Mouse (Mus musculus) liver, embryonic 11.5 days (tissue): Measurements from ENCODE around the gene Agtr1a. TPM values are rescaled to one million over a fixed set of nuclear protein-coding genes. Genes with fewer than 3 reads are reported as not detected.

Experiments used
- ATAC-seq: fragments of 200-750 bp; cut with Nextera tagmentation; replicated peaks from 2 replicates; pipeline ENCODE4 v1.8.0; 2017; ENCODE audit warnings: moderate number of reproducible peaks, mild to moderate bottlenecking, moderate TSS enrichment, moderate library complexity; ENCODE audit not compliant: low FRiP score
- DNase-seq: peaks from one replicate; pipeline ENCODE4 v3.0.0-alpha.2; 2017; ENCODE audit warnings: low spot score
- H3K27ac ChIP-seq: fragments of 300-500 bp; sonication (generic); 2 replicates; pipeline ENCODE4 v1.5.1; 2014; ENCODE audit warnings: mild to moderate bottlenecking, low read depth, low read length, control low read depth
- H3K27me3 ChIP-seq: fragments of 300-500 bp; sonication (generic); replicated peaks from 2 replicates; pipeline ENCODE4 v1.6.1; 2014; ENCODE audit warnings: low read length, mixed read lengths; ENCODE audit not compliant: control insufficient read depth, insufficient read depth
- H3K36me3 ChIP-seq: fragments of 300-500 bp; sonication (generic); 2 replicates; pipeline ENCODE4 v1.6.1; 2014; ENCODE audit warnings: mild to moderate bottlenecking, low read length, moderate library complexity, mixed read lengths; ENCODE audit not compliant: control insufficient read depth, insufficient read depth
- H3K4me1 ChIP-seq: fragments of 300-500 bp; sonication (generic); replicated peaks from 2 replicates; pipeline ENCODE4 v1.6.1; 2014; ENCODE audit warnings: low read length, mixed read lengths; ENCODE audit not compliant: control insufficient read depth, insufficient read depth
- H3K4me2 ChIP-seq: fragments of 300-500 bp; sonication (generic); 2 replicates; pipeline ENCODE4 v1.6.1; 2014; ENCODE audit warnings: mild to moderate bottlenecking, control low read depth, moderate library complexity
- H3K4me3 ChIP-seq: fragments of 300-500 bp; sonication (generic); 2 replicates; pipeline ENCODE4 v1.5.1; 2014; ENCODE audit warnings: low read depth, low read length, control low read depth
- H3K9ac ChIP-seq: fragments of 300-500 bp; sonication (generic); 2 replicates; pipeline ENCODE4 v1.6.1; 2014; ENCODE audit warnings: low read depth, low read length, control low read depth
- H3K9me3 ChIP-seq: fragments of 300-500 bp; sonication (generic); 2 replicates; pipeline ENCODE4 v1.6.1; 2016; ENCODE audit warnings: low read length, inconsistent platforms, mixed read lengths; ENCODE audit not compliant: control insufficient read depth
- WGBS: fragments of 180-500 bp; shearing (Covaris S2); extraction: QIAGEN DNeasy Blood & Tissue Kit; methylation state at CpG from one replicate; pipeline ENCODE4 v1.1.7; 2014; 5-methylcytosine and 5-hydroxymethylcytosine counted together
- polyA plus RNA-seq: library from polyadenylated mRNA; unstranded; fragments of >200 nt; fragmentation: Nextera tagmentation; extraction: Ambion mirVana; gene quantifications from 2 replicates; pipeline ENCODE4 v1.2.1, GENCODE M21; 2014

Agtr1a gene
- polyA plus RNA-seq, 1 experiment from 2014 or later: 3.9 TPM

- no peak overlapping the region for H3K4me2 ChIP-seq
- H3K4me1 ChIP-seq: no peaks in the 10 kb centered on the region
- H3K27me3 ChIP-seq: 0 out of 2 replicates have a peak, but pooled peaks cover 8% of the 10 kb centered on the region
- DNase-seq (no peak), ATAC-seq (no peak)
- 64% methylated on average over 7 of the region's 7 CpGs for WGBS
- H3K9me3 ChIP-seq: no peaks in the 10 kb centered on the region
- no peak overlapping the region for H3K9ac ChIP-seq
- H3K27ac ChIP-seq: no peak overlapping the region
- H3K4me3 ChIP-seq: no peak overlapping the region
- H3K36me3 ChIP-seq: no peaks in the 10 kb centered on the region
Observed at GRCm38 (mm10) chr13:30337646-30338045, 1.4 kb downstream of the Agtr1a start.

GRCm38 (mm10) chr13:30338576-30338975, 2.3 kb downstream of the Agtr1a start:
- no peaks in the 10 kb centered on the region for H3K36me3 ChIP-seq
- H3K9ac ChIP-seq: no peak overlapping the region
- WGBS: 84% methylated on average over 5 of the region's 5 CpGs
- ATAC-seq: no peak
- no peaks in the 10 kb centered on the region for H3K9me3 ChIP-seq
- H3K27me3 ChIP-seq: 0 out of 2 replicates have a peak, but pooled peaks cover 8% of the 10 kb centered on the region
- no peak overlapping the region for H3K4me3 ChIP-seq
- H3K4me1 ChIP-seq: no peaks in the 10 kb centered on the region
- H3K4me2 ChIP-seq: no peak overlapping the region
- no peak for DNase-seq
- H3K27ac ChIP-seq: no peak overlapping the region

GRCm38 (mm10) chr13:30339927-30340326, 3.7 kb downstream of the Agtr1a start:
- no peak for DNase-seq
- no peak overlapping the region for H3K9ac ChIP-seq
- H3K9me3 ChIP-seq: no peaks in the 10 kb centered on the region
- no peaks in the 10 kb centered on the region for H3K4me1 ChIP-seq
- no peaks in the 10 kb centered on the region for H3K36me3 ChIP-seq
- no peak for ATAC-seq
- WGBS: 82% methylated on average over 8 of the region's 8 CpGs
- 0 out of 2 replicates have a peak, but pooled peaks cover 8% of the 10 kb centered on the region for H3K27me3 ChIP-seq
- H3K27ac ChIP-seq: no peak overlapping the region
- H3K4me3 ChIP-seq: no peak overlapping the region
- no peak overlapping the region for H3K4me2 ChIP-seq

- Histone ChIP-seq H3K4me2 (no peak overlapping the region), H3K9ac (no peak overlapping the region), H3K27me3 (0 out of 2 replicates have a peak, but pooled peaks cover 3% of the 10 kb centered on the region), H3K9me3 (no peaks in the 10 kb centered on the region), H3K4me1 (no peaks in the 10 kb centered on the region), H3K27ac (no peak overlapping the region), H3K36me3 (no peaks in the 10 kb centered on the region), H3K4me3 (no peak overlapping the region)
- 84% methylated on average over 19 of the region's 19 CpGs for WGBS
- DNase-seq (no peak), ATAC-seq (no peak)
Observed at GRCm38 (mm10) chr13:30341987-30342898, 6.0 kb downstream of the Agtr1a start.

- Histone ChIP-seq H3K9me3 (no peaks in the 10 kb centered on the region), H3K4me1 (no peaks in the 10 kb centered on the region), H3K4me2 (no peak overlapping the region), H3K36me3 (no peaks in the 10 kb centered on the region), H3K4me3 (no peak overlapping the region), H3K27ac (no peak overlapping the region), H3K27me3 (no peaks in the 10 kb centered on the region), H3K9ac (no peak overlapping the region)
- no peak for DNase-seq
- WGBS: 73% methylated on average over 11 of the region's 11 CpGs
- no peak for ATAC-seq
Observed at GRCm38 (mm10) chr13:30345427-30345913, 9.2 kb downstream of the Agtr1a start.

GRCm38 (mm10) chr13:30346881-30347280, 10.6 kb downstream of the Agtr1a start:
- Histone ChIP-seq H3K9me3 (no peaks in the 10 kb centered on the region), H3K27me3 (no peaks in the 10 kb centered on the region), H3K4me2 (no peak overlapping the region), H3K4me3 (no peak overlapping the region), H3K4me1 (no peaks in the 10 kb centered on the region), H3K27ac (no peak overlapping the region), H3K9ac (no peak overlapping the region), H3K36me3 (no peaks in the 10 kb centered on the region)
- WGBS: 69% methylated on average over 4 of the region's 4 CpGs
- DNase-seq: no peak
- no peak for ATAC-seq

GRCm38 (mm10) chr13:30348306-30348705, 12.1 kb downstream of the Agtr1a start:
- Histone ChIP-seq H3K27ac (no peak overlapping the region), H3K4me3 (no peak overlapping the region), H3K27me3 (no peaks in the 10 kb centered on the region), H3K9me3 (no peaks in the 10 kb centered on the region), H3K4me1 (no peaks in the 10 kb centered on the region), H3K9ac (no peak overlapping the region), H3K36me3 (no peaks in the 10 kb centered on the region), H3K4me2 (no peak overlapping the region)
- ATAC-seq: no peak
- DNase-seq: no peak

GRCm38 (mm10) chr13:30351966-30352365, 15.7 kb downstream of the Agtr1a start:
- no peaks in the 10 kb centered on the region for H3K36me3 ChIP-seq
- no peak for ATAC-seq
- H3K9me3 ChIP-seq: no peaks in the 10 kb centered on the region
- no peaks in the 10 kb centered on the region for H3K4me1 ChIP-seq
- no peak for DNase-seq
- no peak overlapping the region for H3K9ac ChIP-seq
- H3K27me3 ChIP-seq: no peaks in the 10 kb centered on the region
- H3K4me2 ChIP-seq: no peak overlapping the region
- no peak overlapping the region for H3K4me3 ChIP-seq
- WGBS: 76% methylated on average over 13 of the region's 13 CpGs
- no peak overlapping the region for H3K27ac ChIP-seq
